Mouse (Mus musculus): ENCODE measurements around the gene Cldn7. TPM values are rescaled to one million over a fixed set of nuclear protein-coding genes. Genes with fewer than 3 reads are reported as not detected.
"Not testable (repeated sequence)": the region's sequence is repeated elsewhere in the genome, so short reads cannot be mapped to it uniquely, and the experiment has no call there.

Cldn7 gene
- total RNA-seq, 2 experiments from 2014 or later = not detected

DNA sequence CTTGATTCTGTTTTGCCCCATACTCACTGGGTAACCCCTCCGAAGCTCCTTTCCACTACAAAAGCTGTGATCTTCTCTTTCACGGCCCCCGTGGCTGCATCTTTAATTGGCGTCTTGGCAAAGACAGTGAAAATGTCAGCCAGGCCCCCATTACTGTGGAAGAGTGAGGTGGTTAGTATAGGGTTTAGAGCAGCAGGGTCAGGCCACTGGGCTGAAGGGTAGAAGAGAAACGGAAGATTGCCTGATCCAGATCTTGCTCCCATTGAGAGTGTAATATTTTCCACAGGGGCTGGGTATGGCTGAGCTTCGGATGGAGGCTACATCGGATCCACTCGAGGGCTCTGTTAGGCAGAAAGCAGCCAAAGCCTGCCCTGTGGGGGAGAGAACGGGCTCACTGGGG is 48.4 kb downstream of the Cldn7 start:
- DNase-seq (ENCODE audit: low spot score in 2 of 2) = no peak

DNA sequence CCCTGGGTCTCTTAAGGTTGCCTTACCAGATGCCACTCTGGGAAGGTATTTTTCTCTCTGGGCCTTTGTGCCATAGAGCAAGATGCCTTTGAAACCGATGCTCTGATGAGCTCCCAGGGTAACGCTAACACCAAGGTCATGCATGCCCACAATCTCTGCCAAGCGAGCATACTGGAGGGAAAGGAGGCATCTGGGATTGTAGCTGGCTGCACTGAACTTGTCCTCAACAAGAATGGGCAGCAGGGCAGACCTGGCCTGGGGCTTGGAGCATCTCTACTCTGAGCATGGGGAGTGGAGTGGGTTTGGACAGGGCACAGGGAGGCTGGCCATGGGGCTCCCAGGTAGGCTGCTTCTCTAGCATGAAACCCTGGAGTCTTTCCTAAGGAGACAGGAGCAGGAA is 48.8 kb downstream of the Cldn7 start:
- DNase-seq (ENCODE audit: low spot score in 2 of 2) = no peak

DNA sequence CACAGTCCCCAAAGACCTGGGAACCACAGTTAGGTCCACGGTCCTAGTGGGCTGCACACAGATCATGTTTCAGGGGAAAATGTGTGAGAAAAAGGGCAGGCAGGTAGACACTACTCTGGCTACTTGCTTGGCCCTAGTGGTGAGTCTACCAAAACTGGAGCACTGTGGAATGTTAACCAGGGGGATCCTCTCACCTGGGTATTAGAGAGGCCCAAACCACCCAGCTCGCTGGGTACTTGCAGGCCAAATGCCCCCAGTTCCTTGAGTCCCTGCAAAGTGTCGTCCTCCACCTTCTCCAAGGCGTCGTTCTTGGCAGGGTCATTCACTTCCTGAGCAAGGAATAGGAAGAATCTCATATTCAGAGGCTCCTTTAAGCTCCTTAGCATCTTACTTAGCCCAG is 49.5 kb downstream of the Cldn7 start:
- DNase-seq (ENCODE audit: low spot score in 2 of 2) = no peak

DNA sequence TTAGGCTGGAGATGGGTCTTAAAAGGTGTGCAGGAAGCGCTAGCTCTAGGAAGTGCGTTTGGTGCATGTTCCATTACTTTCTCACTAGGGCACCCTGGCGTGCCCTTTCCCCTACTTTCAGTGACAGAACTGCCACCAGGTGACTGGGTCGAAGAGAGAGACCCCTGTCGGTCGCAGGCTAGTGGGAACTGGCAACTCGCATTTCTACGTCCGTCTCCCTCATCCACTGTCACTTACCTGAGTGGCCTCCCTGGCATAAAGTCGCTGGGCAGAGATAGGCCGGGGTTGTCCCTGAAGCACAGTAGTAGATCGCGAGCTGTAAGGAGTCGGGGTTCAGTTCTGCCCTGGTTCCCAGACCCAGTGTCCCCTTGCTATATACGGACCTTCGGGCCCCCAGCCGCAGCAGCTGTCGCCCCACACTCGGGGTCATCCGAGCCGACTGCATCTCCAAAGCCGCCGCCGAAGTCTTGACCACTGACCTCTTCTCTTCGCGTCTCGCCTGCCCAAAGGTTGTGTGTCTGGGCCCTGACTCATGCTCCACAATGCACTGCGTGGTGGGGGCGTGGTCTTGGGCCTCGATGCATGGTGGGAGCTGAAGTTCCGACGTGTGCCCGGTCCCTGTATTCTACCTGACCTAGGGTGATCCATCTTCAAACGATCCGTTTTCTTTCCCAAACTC is 50.4 kb downstream of the Cldn7 start, which contains the start of gene Acadvl:
Gene Acadvl, minus strand, starts transcription at position 532 of the 679 bp plus-strand sequence.
- DNase-seq (ENCODE audit: low spot score in 2 of 2) = peak; percentile 83 to 90

DNA sequence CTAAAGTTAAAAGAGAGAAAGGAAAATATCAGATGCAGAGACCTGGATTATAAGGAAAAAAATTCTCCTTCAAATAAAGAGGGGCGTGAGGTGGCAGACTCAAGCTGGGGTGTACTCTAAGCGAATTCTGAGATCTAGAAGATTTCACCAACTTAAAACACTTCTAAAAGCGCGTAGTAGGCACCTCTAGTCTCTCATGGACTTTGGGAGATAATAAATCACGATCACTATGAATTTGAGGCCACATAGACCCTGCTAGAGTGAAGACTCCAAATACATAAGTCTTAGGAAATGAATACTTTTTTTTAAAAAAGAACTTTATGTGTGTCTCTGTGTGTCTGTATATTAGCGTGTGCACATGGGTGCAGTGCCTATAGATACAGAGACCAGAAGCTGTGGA is 51.1 kb downstream of the Cldn7 start:
- no peak for DNase-seq (ENCODE audit: low spot score in 2 of 2)

DNA sequence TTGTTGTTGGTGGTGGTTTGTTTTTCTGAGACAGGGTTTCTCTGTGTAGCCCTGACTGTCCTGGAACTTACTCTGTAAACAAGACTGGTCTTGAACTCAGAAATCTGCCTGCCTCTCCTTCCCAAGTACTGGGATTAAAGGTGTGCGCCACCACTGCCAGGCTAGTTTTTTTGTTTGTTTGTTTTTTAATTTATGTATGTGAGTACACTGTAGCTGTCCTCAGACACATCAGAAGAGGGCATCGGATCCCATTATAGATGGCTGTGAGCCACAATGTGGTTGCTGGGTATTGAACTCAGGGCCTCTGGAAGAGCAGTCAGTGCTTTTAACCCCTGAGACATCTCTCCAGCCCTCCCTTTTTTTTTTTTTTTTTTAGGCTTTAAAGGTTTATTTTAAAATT is 51.6 kb downstream of the Cldn7 start:
- DNase-seq (ENCODE audit: low spot score in 2 of 2) = not testable (repeated sequence)

DNA sequence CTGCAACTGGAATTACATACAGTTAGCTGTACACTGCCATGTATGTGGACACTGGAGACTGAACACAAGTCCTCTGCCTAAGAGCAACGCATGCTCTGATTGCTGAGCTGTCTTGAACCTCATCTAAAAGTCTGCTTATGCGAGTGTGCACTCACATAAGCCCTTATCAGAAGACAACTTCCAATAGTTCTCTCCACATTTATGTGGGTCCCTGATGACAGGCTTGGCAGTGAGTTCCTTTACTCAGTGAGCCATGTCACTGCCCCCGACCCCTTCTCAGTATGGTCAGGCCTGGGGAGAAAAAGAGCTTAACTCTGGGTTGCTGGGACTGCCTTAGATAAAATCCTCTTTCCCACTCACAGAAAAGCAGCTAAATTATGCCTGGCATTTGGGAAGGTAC is 52.1 kb downstream of the Cldn7 start, which contains the start of gene Dlg4:
Gene Dlg4, plus strand, starts transcription at position 274 of the 400 bp plus-strand sequence.
- no peak for DNase-seq (ENCODE audit: low spot score in 2 of 2)

DNA sequence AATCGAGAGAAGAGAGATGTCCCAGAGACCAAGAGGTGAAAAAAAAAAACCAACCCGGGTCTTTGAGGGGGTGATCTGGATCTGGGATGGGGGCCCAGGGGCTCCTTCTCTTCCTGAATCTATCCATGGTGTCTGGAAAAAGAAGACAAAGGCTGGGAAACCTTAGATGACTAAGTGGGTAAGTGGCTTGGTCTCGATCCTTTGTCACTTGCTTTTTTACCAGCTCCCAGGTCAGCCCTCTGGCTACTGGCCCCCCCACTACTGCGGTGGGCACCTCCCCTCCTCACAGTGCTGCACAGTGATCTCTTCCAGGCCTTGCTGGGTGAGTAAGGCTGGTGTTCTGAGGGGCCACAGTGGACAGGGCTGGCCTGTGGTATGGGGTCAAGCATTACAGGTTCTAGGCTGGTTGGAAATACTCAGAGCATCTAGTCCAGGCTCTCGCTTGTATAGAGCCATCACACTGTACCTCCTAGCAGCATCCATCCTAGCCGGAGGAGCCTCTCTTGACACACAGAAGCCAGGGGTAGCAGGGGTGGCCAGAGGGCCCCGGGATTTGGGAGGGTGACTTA is 52.7 kb downstream of the Cldn7 start:
- no peak for DNase-seq (ENCODE audit: low spot score in 2 of 2)

Small RNA genes within 50 kb of the gene (microRNA-seq; reads per million reads assigned to microRNA genes)
- gene Gm44349 (0 reads per million in 2 experiments), gene Mir324 (5,663 to 7,388 reads per million in 2 experiments)

Other genes with a start within 250 kb of the Cldn7 start
- 10 to 100 TPM; 44.2 to 46.2 TPM for gene Polr2a, start 206.1 kb upstream of the Cldn7 start, total RNA-seq (2021)
- gene Slc35g3, start 202.8 kb upstream of the Cldn7 start, total RNA-seq (2021) = not detected
- 100 to 1,000 TPM; 146 to 156 TPM for gene Zbtb4, start 198.9 kb upstream of the Cldn7 start, total RNA-seq (2021)
- gene Chrnb1, start 168.8 kb upstream of the Cldn7 start, total RNA-seq (2021) = 1 to 10 TPM; 1.2 TPM
- gene Fgf11, start 162.9 kb upstream of the Cldn7 start, total RNA-seq (2021) = 10 to 100 TPM; 17.1 to 18.5 TPM
- under 1 TPM in 1 of 2 experiments, not detected in 1; 0.26 TPM for gene Tmem102, start 159.2 kb upstream of the Cldn7 start, total RNA-seq (2021)
- not detected for gene Gm39566, start 149.5 kb upstream of the Cldn7 start, total RNA-seq (2021)
- gene Spem2, start 146.3 kb upstream of the Cldn7 start, total RNA-seq (2021) = not detected
- gene Spem1, start 142.6 kb upstream of the Cldn7 start, total RNA-seq (2021) = not detected
- 100 to 1,000 TPM; 215 to 224 TPM for gene Nlgn2, start 127.0 kb upstream of the Cldn7 start, total RNA-seq (2021)
- 100 to 1,000 TPM; 120 to 143 TPM for gene Tmem256, start 126.3 kb upstream of the Cldn7 start, total RNA-seq (2021)
- gene Plscr3, start 118.4 kb upstream of the Cldn7 start, total RNA-seq (2021) = 10 to 100 TPM; 15.6 to 17.7 TPM
- gene Tnk1, start 106.0 kb upstream of the Cldn7 start, total RNA-seq (2021) = under 1 TPM in 1 of 2 experiments, not detected in 1; 0.14 TPM
- gene Tmem95, start 86.8 kb upstream of the Cldn7 start, total RNA-seq (2021) = not detected
- 1 to 10 TPM; 1.2 to 1.4 TPM for gene Kctd11, start 83.4 kb upstream of the Cldn7 start, total RNA-seq (2021)
- gene Acap1, start 69.2 kb upstream of the Cldn7 start, total RNA-seq (2021) = under 1 TPM in 1 of 2 experiments, not detected in 1; 0.14 TPM
- under 1 TPM; 0.35 to 0.72 TPM for gene 2810408A11Rik, start 63.8 kb upstream of the Cldn7 start, total RNA-seq (2021)
- 100 to 1,000 TPM; 116 to 118 TPM for gene Neurl4, start 63.7 kb upstream of the Cldn7 start, total RNA-seq (2021)
- 10 to 100 TPM; 33.0 to 33.4 TPM for gene Gps2, start 50.9 kb upstream of the Cldn7 start, total RNA-seq (2021)
- gene Eif5a, start 42.8 kb upstream of the Cldn7 start, total RNA-seq (2021) = 100 to 1,000 TPM; 431 to 468 TPM
- gene Ybx2, start 29.0 kb upstream of the Cldn7 start, total RNA-seq (2021) = 1 to 10 TPM; 4.6 to 6.5 TPM
- gene Slc2a4, start 16.6 kb upstream of the Cldn7 start, total RNA-seq (2021) = 1 to 10 TPM; 4.9 to 6.4 TPM
- 100 to 1,000 TPM; 111 to 121 TPM for gene Ctdnep1, start 16.4 kb downstream of the Cldn7 start, total RNA-seq (2021)
- gene Elp5, start 17.7 kb downstream of the Cldn7 start, total RNA-seq (2021) = 10 to 100 TPM; 78.8 to 87.3 TPM
- 100 to 1,000 TPM; 231 to 236 TPM for gene Gabarap, start 26.4 kb downstream of the Cldn7 start, total RNA-seq (2021)
- 10 to 100 TPM; 52.6 to 53.8 TPM for gene Phf23, start 31.0 kb downstream of the Cldn7 start, total RNA-seq (2021)
- gene Dvl2, start 35.8 kb downstream of the Cldn7 start, total RNA-seq (2021) = 10 to 100 TPM; 28.6 to 32.9 TPM
- 10 to 100 TPM; 55.6 to 57.9 TPM for gene Acadvl, start 50.6 kb downstream of the Cldn7 start, total RNA-seq (2021)
- 100 to 1,000 TPM; 718 to 731 TPM for gene Dlg4, start 52.2 kb downstream of the Cldn7 start, total RNA-seq (2021)
- 1 to 10 TPM; 2.2 to 3.8 TPM for gene Asgr1, start 89.3 kb downstream of the Cldn7 start, total RNA-seq (2021)
- gene Asgr2, start 127.9 kb downstream of the Cldn7 start, total RNA-seq (2021) = not detected
- gene Mgl2, start 165.6 kb downstream of the Cldn7 start, total RNA-seq (2021) = 1 to 10 TPM; 1.0 TPM
- 1 to 10 TPM; 2.6 to 4.0 TPM for gene Clec10a, start 191.4 kb downstream of the Cldn7 start, total RNA-seq (2021)
- gene Slc16a11, start 248.0 kb downstream of the Cldn7 start, total RNA-seq (2021) = 10 to 100 TPM; 34.2 to 35.5 TPM

Measured in left cerebral cortex, adult 18-20 months (tissue).